Mouse (Mus musculus) hindbrain, embryonic 16.5 days (tissue): ENCODE data around the gene Cnot6l. TPM values are rescaled to one million over a fixed set of nuclear protein-coding genes. Genes with fewer than 3 reads are reported as not detected.

ENCODE experiments used
- ATAC-seq: fragments of 200-750 bp; cut with Nextera tagmentation; 2 replicates; pipeline ENCODE4 v1.8.0; 2017; ENCODE audit warnings: moderate TSS enrichment, moderate library complexity
- H3K27ac ChIP-seq: fragments of 300-500 bp; sonication (generic); 2 replicates; pipeline ENCODE4 v1.5.1; 2014; ENCODE audit warnings: low read depth, mild to moderate bottlenecking, control low read depth, low read length, moderate library complexity
- H3K27me3 ChIP-seq: fragments of 300-500 bp; sonication (generic); replicated peaks from 2 replicates; pipeline ENCODE4 v1.6.1; 2014; ENCODE audit warnings: low read length; ENCODE audit not compliant: control insufficient read depth, insufficient read depth
- H3K36me3 ChIP-seq: fragments of 300-500 bp; sonication (generic); 2 replicates; pipeline ENCODE4 v1.6.1; 2014; ENCODE audit warnings: mild to moderate bottlenecking, low read length, moderate library complexity, mixed read lengths; ENCODE audit not compliant: control insufficient read depth, insufficient read depth
- H3K4me1 ChIP-seq: fragments of 300-500 bp; sonication (generic); 2 replicates; pipeline ENCODE4 v1.6.1; 2014; ENCODE audit warnings: low read depth, low read length; ENCODE audit not compliant: control insufficient read depth, insufficient read depth
- H3K4me2 ChIP-seq: fragments of 300-500 bp; sonication (generic); 2 replicates; pipeline ENCODE4 v1.6.1; 2014; ENCODE audit warnings: mild to moderate bottlenecking, low read length, control low read depth, moderate library complexity
- H3K4me3 ChIP-seq: fragments of 300-500 bp; sonication (generic); 2 replicates; pipeline ENCODE4 v1.5.1; 2014; ENCODE audit warnings: mild to moderate bottlenecking, low read length, control low read depth, moderate library complexity
- H3K9ac ChIP-seq: fragments of 300-500 bp; sonication (generic); 2 replicates; pipeline ENCODE4 v1.6.1; 2014; ENCODE audit warnings: low read depth, mild to moderate bottlenecking, control low read depth, low read length, moderate library complexity
- H3K9me3 ChIP-seq: fragments of 300-500 bp; sonication (generic); 2 replicates; pipeline ENCODE4 v1.6.1; 2014; ENCODE audit warnings: mild to moderate bottlenecking, low read length, moderate library complexity; ENCODE audit not compliant: control insufficient read depth
- WGBS: fragments of 180-500 bp; shearing (Covaris S2); extraction: QIAGEN DNeasy Blood & Tissue Kit; methylation state at CpG from one replicate; pipeline ENCODE4 v1.1.7; 2014; 5-methylcytosine and 5-hydroxymethylcytosine counted together
- polyA plus RNA-seq: library from polyadenylated mRNA; unstranded; fragments of >200 nt; fragmentation: Nextera tagmentation; extraction: Ambion mirVana; gene quantifications from 2 replicates; pipeline ENCODE4 v1.2.1, GENCODE M21; 2015

Gene Cnot6l
- polyA plus RNA-seq, 1 experiment from 2014 or later = 11.8 TPM

DNA sequence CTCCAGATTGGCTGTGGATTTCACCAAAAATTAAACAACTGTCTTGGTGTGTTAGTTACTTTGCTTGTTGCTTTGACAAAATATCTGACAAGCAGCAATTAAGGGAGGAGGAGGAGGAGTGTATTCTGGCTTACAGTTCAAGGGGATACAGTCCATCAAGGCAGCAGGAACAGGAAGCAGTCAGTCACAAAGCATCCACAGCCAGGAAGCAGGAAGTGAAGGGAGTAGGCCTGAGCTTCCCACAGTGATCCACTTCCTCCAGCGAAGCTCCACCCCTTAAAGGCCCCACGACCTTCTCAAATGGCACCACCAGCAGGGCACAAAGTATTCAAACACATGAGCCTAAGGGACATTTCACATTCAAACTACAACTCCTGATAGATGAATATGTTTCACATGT is 2.8 kb upstream of the Cnot6l start:
- H3K4me2 ChIP-seq = no peak overlapping the region
- H3K36me3 ChIP-seq = no peaks in the 10 kb centered on the region
- no peaks in the 10 kb centered on the region for H3K27me3 ChIP-seq
- no peak overlapping the region for H3K27ac ChIP-seq
- no peak overlapping the region for H3K9ac ChIP-seq
- no peak overlapping the region for H3K4me3 ChIP-seq
- H3K9me3 ChIP-seq = no peaks in the 10 kb centered on the region; the same call in 1 of the 2 replicates
- 87% methylated on average over 2 of the region's 2 CpGs for WGBS
- H3K4me1 ChIP-seq = no peaks in the 10 kb centered on the region
- no peak for ATAC-seq

DNA sequence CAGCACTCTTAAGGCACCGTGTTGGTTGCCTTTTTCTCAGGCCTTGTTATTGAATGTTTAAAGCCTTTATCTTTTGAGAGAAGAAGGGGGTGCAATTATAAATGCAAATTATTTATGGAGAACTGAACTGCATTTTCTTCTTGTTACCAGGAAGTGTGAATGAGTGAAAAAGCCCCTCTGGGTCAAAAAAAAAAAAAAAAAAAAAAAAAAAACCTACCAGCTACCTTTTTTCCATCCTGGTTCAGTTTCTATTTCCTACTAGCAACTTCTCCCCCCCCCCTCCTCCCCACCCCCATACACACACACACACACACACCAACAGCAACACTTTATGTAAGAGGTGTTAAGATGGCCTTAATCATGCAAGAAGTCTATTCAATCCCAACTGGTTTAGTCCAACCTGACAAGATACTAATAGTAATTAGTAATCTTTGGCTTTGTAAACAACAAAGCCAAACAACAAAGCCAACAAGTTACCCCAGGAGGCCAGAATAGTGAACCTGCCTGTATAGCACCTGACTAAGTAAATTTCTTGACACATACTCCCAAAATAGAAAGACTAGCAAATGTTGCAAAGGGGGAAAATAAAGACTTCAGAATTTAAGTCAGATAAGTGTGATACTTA is 463 bp downstream of the Cnot6l start:
- Histone ChIP-seq H3K9me3 (no peaks in the 10 kb centered on the region; the same call in 1 of the 2 replicates), H3K27ac (peak overlapping the region; percentile 99), H3K9ac (peak overlapping the region; percentile 100), H3K4me2 (peak overlapping the region; percentile 69), H3K4me3 (peak overlapping the region; percentile 97), H3K27me3 (no peaks in the 10 kb centered on the region), H3K36me3 (no peaks in the 10 kb centered on the region), H3K4me1 (peaks cover 7% of the 10 kb centered on the region)
- WGBS = 9% methylated on average over 1 of the region's 1 CpGs
- ATAC-seq = no peak

DNA sequence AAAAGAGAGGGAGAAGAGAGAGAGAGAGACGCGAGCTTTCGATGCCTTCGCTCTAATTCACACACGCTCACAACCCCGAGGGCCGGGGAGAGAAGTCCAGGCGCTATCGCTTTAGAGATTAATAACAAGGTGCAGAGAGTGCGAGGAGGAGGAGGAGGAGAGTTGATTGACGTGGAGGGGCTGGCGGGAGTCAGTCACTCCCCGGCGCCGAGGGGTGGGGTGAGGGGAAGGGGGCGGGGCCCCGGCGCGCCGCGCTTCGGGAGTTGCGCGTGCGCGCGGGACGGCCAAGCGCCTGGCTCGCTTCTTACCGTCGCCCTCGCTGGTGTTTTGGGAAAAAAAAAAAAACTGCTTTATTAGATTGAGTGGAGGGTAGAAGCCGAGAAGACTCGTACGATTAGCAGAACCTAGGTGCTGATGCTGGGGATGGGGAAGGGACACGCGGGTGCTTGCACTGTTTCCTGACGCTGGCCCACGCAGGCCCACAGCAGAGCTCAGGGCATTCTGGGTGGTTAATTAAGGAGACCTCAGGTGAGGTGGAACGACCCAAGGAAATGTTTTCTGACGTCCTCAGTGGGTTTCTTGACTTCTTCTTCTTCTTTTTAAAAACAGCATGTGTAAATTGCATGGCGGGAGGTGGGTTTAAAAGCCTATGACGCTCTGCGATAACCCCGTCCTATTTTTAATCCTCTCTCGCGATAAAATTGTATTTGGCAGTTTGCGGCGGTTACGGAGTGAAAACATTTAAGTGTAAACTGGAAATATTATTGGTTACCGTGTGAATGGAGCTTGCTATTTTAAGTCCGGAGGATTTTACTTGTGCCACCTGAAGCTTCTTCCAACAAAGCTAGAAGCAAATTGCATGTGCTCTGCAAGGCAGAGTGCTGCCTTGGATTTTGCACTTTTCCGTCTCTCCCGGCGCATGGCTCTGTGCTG is 1.3 kb downstream of the Cnot6l start:
- Histone ChIP-seq H3K27me3 (no peaks in the 10 kb centered on the region), H3K9me3 (no peaks in the 10 kb centered on the region; the same call in 1 of the 2 replicates), H3K27ac (peak overlapping the region; percentile 99), H3K9ac (peak overlapping the region; percentile 100), H3K36me3 (no peaks in the 10 kb centered on the region), H3K4me1 (peaks cover 7% of the 10 kb centered on the region), H3K4me2 (peak overlapping the region; percentile 73), H3K4me3 (peak overlapping the region; percentile 97)
- peak; percentile 91 for ATAC-seq
- WGBS = under 1% methylated on average over 54 of the region's 56 CpGs

DNA sequence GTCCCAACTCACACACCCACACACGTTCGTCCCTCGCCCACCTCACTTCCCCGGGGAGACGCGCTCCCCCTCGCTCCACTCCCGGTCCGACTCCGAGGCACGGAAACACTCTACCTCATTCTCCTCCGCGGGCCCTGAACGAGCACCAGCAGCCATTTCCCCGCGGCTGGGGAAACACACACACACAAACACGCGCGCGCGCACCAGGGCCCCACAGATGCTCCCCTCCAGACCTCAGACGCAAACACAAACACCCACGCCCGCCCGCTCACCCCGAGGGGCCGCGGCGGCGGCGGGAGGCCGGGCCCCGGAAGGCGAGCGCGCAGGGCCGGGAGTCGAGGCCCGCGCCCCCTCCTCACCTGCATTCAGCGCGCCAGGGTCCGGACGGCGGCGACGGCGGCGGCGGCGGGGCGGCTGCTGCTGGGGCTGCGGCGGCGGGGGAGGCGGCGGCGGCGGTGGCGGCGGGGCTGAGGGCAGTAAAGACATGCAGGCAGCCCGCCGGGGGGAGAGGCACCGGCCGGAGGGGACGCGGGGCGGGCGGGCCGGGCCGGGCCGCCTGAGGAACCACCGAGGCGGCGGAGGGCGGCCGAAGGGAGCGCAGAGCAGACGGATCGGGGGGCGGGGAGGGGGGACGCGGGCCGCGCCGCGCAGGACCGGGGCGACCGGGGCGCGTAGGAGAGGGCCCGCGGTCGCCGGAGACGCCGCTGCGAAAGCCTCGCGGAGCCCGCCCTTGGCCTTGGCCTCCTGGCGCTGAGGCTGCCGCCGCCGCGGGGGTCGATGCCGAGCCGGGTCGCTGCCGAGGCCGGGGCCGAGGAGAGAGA is 2.2 kb downstream of the Cnot6l start:
- peak overlapping the region; percentile 99 for H3K27ac ChIP-seq
- no peaks in the 10 kb centered on the region for H3K27me3 ChIP-seq
- H3K36me3 ChIP-seq = no peaks in the 10 kb centered on the region
- H3K4me3 ChIP-seq = peak overlapping the region; percentile 97
- H3K4me2 ChIP-seq = peak overlapping the region; percentile 73
- H3K4me1 ChIP-seq = peaks cover 7% of the 10 kb centered on the region
- H3K9me3 ChIP-seq = no peaks in the 10 kb centered on the region; the same call in 1 of the 2 replicates
- ATAC-seq = peak; percentile 67
- H3K9ac ChIP-seq = peak overlapping the region; percentile 100
- under 1% methylated on average over 60 of the region's 114 CpGs for WGBS

DNA sequence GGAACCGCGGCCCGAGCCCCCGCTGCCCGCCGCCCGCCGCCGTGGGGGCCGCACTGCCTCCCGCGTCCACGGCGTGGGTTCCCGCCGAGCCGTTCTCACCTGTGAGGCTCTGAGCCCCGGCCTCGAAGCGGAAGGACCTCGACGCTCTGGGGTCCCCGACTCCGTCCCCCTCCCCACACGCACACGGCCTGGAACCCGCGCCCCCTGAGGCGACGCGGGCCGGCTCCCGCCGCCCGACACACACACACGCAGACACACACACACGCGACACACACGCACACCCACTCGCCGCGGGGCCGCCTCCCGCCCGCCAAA is 2.8 kb downstream of the Cnot6l start:
- Histone ChIP-seq H3K27ac (peak overlapping the region; percentile 99), H3K9ac (peak overlapping the region; percentile 100), H3K4me1 (peaks cover 7% of the 10 kb centered on the region), H3K4me3 (peak overlapping the region; percentile 97), H3K9me3 (no peaks in the 10 kb centered on the region), H3K27me3 (no peaks in the 10 kb centered on the region), H3K4me2 (peak overlapping the region; percentile 73), H3K36me3 (no peaks in the 10 kb centered on the region)
- 0% methylated on average over 18 of the region's 45 CpGs for WGBS
- no peak; the same call in 1 of the 2 replicates for ATAC-seq

DNA sequence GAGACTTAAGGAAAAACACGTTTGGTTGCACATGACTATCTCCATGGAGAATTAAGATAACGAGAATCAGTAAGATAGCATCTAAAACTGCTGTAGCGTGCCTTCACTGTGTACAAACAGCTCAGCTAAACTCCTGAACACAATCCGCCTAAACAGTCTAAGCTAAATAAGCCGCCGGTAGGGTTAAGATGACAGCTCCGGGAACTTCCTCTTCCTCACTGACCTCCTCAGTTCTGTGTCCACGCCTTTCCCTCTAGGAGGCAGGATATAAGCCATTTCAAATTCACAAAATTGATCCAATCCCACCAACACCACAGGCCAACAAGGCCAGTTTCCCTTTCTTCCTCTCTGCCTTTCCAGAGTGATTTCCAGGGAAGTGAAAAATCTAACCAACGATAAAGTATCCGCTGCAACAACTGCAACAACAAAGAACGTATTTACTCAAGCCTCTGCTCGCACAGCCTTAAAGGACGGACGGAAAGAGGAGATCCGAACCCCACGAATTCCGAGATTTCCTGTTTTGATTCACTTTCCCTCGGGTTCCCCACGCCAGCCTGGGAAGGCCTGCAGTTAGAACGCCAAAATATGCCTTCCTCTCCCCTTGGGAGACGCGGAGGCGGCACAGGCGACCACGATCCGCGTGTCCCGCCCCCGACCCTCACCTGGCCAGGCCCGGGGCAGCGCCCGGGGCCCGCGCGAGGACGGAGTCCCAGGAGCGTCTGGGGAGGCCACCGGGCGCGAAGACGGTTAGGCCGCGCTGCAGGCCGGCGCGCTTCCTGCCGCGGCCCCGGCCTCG is 3.3 kb downstream of the Cnot6l start:
- H3K4me2 ChIP-seq = peak overlapping the region; percentile 73
- under 1% methylated on average over 37 of the region's 50 CpGs for WGBS
- H3K4me3 ChIP-seq = peak overlapping the region; percentile 97
- no peaks in the 10 kb centered on the region for H3K9me3 ChIP-seq
- H3K4me1 ChIP-seq = peaks cover 7% of the 10 kb centered on the region
- H3K36me3 ChIP-seq = no peaks in the 10 kb centered on the region
- H3K27me3 ChIP-seq = no peaks in the 10 kb centered on the region
- peak overlapping the region; percentile 100 for H3K9ac ChIP-seq
- ATAC-seq = 0 out of 2 replicates have a peak, but pooled peaks have one; percentile 0
- peak overlapping the region; percentile 99 for H3K27ac ChIP-seq

DNA sequence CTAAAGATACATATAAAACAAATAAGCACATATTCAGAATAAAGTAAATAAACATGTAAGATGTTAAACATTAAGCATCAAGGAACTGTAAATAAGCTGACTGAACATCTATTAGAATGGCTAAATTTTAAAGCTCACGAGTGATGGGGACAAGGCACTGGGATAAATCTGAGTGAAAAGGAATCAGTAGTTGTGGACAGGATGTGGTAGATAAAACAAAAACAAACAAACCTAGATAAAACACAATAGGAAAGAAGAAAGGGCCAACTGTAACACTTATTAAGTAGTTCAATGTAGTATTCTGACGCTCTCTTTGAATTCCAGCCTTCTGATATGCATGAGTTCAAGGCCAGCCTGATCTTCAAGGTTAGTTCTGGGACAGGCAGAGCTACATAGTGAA is 21.6 kb downstream of the Cnot6l start:
- Histone ChIP-seq H3K27me3 (no peaks in the 10 kb centered on the region), H3K4me2 (no peak overlapping the region), H3K9ac (no peak overlapping the region), H3K27ac (no peak overlapping the region), H3K4me3 (no peak overlapping the region), H3K4me1 (no peaks in the 10 kb centered on the region), H3K36me3 (no peaks in the 10 kb centered on the region), H3K9me3 (no peaks in the 10 kb centered on the region)
- no peak for ATAC-seq
- 87% methylated on average over 2 of the region's 2 CpGs for WGBS

DNA sequence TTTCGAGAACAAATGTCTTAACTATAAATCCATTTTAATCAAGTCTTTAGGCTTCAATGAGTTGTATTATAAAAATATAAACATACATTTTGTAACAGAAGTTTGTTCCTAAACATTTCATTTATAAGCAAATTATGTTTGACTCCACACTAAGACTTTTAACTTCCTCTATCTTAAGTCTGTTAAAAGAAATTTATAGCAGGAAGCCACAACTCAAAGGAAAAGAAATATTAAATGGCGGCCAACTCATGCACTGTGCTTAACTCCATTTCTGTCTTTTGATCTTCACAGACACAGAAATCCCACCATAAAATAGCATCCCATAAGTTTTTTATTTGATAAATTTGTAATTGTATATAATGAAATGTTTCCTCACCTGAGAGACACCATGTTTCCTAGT is 33.3 kb downstream of the Cnot6l start:
- Histone ChIP-seq H3K4me2 (no peak overlapping the region), H3K36me3 (0 out of 2 replicates have a peak, but pooled peaks cover 2% of the 10 kb centered on the region), H3K9ac (no peak overlapping the region), H3K27me3 (no peaks in the 10 kb centered on the region), H3K9me3 (no peaks in the 10 kb centered on the region), H3K4me1 (no peaks in the 10 kb centered on the region), H3K27ac (no peak overlapping the region), H3K4me3 (no peak overlapping the region)
- 95% methylated on average over 2 of the region's 2 CpGs for WGBS
- no peak for ATAC-seq
